Mouse (Mus musculus): ENCODE results near the gene Atp6v0d1.

Gene Atp6v0d1

GRCm38 (mm10) chr8:105475742-105476141 lies 90.1 kb downstream of the Atp6v0d1 start:
- DNase-seq (ENCODE audit: inconsistent age in 2 of 2, low spot score in 1 of 2): no peak

GRCm38 (mm10) chr8:105475254-105475653 lies 90.6 kb downstream of the Atp6v0d1 start:
- DNase-seq (ENCODE audit: inconsistent age in 2 of 2, low spot score in 1 of 2): peak in 1 of 2 experiments; percentile 25

DNA sequence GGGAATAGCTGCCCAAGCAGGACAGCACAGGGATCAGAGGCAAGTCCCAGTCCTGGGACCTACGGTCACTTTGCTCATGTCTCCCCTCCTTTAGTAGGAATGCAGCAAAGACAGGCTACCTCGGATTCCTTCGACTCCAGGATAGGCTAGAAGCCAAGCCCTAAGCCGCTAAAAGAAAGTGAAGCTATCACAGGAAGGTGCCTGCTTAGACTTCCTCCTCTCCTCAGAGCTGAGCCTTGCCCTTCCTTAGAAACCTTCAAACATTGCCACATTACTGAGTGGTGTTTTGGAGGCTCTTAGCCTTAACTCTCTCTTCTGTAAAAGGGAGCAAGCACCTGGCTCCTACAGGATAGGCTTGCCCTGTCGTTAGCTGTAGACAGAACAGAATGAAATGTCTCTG lies 91.2 kb downstream of the Atp6v0d1 start:
- no peak for DNase-seq (ENCODE audit: inconsistent age in 2 of 2, low spot score in 1 of 2)

Measured in adrenal gland, adult (tissue).